Mouse (Mus musculus) erythroblast, embryonic 14.5 days (primary cell): ENCODE data around the gene Ppp1r9a.

Source experiments
- GATA1 ChIP-seq: IDR thresholded peaks from 2 replicates; pipeline ENCODE4 v1.6.1; 2012; ENCODE audit warnings: low read length, inconsistent platforms, mixed read lengths
- TAL1 ChIP-seq: IDR thresholded peaks from 3 replicates; pipeline ENCODE4 v1.6.1; 2012; ENCODE audit warnings: low read length, inconsistent platforms, mixed read lengths

GRCm38 (mm10) chr6:5099282-5099681 is 196.6 kb downstream of the Ppp1r9a start:
- TF ChIP-seq TAL1 (no peak), GATA1 (no peak)
